Mouse (Mus musculus) regulatory T cell (primary cell): Measurements from ENCODE around the gene Ankrd44.

Experiments used
- in situ Hi-C: fragments of 300-600 bp; cut with MboI, MseI; formaldehyde crosslinking; loops from one replicate; pipeline ENCODE4 v1.15.1; 2025; ENCODE audit warnings: high pct_unique_total_duplicates

The Ankrd44 gene

DNA sequence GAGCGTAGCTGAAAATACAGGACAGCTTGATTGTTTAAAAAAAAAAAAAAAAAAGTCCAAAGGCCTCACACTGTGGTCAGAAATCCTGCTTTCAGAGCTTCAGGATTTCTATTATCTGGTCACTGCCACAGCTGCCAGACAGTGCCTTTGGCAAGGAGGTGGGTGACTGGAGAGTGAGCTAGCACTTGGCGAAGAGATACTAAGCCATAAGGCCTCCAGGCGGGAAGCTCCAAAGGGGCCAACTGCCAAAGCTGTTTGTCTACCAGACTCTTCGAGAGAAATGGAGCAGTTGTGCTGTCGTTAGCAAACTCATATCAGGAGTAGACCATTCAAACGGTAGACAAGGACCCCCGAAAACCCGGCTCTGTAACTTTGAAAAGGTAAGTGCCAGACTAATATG is 3.5 kb downstream of the Ankrd44 start:
- in situ Hi-C loops: no loop called here

DNA sequence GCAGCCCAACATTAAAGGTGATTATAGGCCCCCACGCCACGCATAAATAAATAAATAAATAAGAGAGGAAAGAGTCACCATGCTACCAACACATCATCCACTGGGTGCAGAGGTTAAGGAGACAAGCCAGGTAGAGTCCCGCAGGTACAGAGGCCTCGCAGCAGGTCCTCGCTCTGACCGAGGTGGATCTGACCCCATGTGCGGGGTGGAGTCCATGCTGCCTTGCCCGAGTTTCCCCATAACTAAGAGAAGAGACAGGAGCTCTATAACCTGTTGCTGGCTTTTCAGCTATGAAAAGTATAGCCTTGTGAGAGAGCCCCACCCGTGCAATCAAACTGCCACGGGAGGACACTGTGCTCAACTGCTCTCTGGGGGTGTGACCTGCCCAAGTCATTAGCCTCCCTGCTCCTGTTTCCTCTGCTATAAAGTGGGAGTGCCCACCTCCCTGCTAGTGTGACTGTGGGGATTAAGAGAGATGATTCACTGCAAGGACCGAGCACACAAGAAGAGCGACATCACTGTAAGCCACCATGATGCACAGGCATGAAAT is 4.1 kb downstream of the Ankrd44 start:
- in situ Hi-C loops: no loop called here

DNA sequence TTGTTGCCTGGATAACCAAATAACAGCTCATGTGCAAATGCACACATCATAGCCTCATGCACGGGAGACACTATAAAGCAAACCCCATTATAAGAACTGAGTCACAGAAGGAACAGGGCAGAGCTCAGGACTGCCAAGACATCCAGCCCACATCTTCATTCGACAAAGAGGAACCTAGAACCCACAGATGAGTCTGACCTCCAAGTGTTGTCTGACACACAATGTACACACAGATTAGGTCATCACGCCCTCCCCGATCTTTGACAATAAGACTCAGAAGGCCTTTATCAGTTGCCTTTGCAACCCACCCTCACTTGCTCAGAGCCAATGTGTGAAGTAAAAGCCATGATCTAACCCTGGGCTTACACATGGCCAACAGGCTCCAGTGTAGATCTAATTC is 6.1 kb downstream of the Ankrd44 start:
- in situ Hi-C loops: no loop called here

DNA sequence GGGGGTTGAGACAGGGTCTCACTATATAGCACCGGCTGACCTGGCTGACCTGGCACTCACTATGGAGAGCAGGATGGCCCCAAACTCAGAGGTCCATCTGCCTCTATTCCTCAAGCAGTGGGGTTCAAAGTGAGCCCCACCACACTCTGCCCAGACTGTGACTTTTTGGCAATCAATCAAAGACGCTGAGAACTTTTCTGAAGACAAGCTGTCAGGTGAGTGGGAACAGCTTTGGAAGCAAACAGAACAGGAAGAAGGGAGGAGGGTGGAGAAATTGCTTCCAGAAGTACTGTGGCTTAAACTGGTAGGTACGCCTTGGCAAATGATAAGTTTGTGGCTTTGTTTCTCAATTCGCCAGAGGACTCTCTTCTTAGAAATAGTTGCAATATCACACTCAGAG is 9.7 kb downstream of the Ankrd44 start:
- in situ Hi-C loops: no loop called here

DNA sequence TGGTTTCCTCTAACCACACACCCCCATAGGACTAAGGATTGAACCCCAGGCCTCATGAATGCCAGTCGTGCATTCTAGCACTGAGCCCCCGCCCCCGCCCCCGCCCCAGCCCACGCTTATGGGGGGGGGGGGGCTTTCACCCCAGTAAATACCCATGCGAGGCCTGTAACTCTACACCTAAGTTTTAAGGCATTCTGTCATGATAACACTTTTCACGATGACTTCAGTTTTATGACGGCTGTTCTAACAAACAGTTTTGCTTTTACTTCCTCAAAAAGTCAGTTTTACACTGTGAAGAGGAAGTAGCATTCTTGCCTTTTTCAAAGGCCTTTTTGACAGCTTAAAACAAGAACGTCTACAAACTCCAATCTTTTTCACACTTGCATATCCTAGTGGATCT is 11.8 kb downstream of the Ankrd44 start:
- in situ Hi-C loops: no loop called here

DNA sequence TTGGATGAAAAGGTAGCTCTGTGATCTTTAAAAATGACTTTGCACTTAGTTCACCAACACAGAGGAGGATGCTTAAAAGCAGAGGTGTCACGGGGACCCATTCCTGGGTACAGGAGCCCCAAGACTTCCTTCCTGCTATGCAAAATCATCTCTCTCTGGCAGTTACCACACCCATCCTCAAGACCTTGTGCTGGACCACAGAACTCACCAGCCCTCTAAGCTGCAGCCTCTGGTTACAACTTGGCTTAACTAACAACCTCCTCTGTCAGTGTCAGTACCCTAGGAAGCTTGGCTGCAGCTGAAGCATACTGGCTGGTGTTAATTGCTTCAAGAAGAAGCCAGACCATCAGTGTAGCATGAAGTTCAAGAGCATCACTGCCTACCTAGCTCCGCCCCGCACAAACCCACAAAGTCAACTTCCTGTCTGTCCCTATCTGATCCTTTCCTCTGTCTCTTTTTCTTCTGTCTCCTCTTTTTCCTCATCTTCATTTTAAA is 12.8 kb downstream of the Ankrd44 start:
- in situ Hi-C loops: no loop called here

DNA sequence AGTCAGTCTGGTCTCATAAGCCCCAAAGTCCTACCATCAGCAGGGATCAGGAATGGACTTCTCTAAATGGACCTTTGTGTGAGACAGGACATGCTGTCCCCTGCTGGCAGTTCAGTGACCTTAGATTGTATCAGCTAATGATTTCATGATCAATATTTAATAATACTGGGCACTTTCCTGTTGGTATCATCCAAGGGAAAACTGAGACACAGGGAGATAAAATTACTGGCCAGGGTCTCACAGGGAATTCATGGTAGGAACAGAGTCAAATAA is 13.2 kb downstream of the Ankrd44 start:
- in situ Hi-C loops: no loop called here

DNA sequence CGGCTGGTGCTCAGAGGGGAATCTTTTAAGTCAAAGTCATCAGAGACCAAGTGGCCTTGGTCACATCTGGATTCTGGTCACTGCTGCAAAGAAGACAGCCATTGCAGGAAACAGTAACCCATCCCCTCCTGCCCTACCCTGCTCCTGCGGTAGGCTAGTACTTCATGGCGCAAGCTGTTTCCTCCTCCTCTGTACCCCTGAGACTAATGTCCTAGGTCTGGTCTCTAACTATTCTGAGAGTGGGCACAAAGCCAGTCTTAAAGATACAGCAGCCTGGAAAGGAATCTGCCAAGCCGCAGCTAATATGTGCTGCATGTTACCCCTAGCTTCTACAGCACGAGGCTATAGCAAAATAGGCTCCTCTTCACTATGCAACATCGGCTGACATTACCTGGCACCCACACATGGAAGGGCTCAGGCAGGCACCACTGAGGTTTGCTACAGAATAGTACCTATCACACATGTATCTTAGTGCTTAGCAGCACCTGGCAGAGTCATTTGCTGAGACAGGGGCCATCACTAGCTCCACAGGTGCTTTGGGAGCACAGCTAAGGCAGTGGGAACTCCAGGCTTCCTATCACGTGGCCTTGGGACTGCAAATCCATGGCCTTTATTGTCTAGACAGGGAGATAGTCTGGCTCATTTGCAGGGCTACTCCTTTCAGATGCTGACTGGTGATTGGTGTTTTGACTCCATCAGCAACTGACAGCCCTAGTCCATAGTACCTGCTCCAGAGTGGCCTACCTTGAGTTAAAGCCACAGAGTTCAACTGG is 13.7 kb downstream of the Ankrd44 start:
- in situ Hi-C loops: no loop called here

DNA sequence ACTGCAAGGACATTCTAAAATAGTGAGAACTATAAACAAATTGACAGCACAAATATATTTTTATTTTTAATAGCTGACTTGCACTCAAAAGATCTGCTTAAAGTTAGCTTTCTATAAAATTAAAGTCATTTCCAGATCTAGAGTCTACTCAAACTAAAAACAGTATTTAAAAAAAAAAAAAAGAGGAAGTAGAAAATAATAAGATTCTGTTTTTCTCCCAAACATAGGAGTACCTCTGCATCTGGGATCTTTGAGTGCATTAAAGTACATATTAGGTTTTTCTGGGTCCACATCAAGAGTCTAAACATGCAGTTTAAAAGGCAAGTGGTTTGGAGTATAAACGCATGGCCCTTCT is 15.0 kb downstream of the Ankrd44 start:
- in situ Hi-C loops: no loop called here

DNA sequence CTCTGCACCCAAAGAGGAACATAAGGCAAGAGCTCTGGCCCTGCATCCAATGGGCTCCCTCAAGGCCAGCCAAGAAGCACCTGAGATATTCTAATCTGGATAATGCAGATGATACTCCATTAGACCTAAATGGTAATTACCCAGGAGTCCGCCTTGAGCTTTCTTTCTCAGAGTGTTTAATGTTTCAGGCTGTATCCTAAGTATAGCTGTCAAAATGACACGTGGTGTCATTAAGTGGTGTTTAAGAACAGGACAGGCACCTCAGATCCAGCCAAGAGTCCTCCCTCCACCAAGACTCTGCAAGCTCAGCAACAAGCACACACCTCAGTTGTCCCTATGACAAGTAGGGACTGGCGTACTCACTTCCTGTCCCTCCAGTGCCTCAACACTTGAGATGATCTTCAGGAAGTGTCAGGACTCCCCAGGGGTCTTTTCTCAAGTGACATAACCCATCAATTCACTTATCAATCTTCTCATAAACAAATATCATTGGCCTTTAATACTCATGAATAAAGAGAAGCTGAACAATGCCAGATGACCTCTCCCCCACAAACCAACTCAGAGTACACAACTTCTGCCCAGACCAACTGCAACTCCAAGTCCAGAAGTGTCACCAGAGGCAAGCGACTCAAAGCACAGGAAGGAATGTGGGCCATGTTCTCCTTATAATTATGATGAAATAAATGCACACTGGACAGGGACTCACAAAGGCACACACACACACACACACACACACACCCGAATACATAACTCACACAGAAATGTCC is 15.5 kb downstream of the Ankrd44 start:
- in situ Hi-C loops: no loop called here

DNA sequence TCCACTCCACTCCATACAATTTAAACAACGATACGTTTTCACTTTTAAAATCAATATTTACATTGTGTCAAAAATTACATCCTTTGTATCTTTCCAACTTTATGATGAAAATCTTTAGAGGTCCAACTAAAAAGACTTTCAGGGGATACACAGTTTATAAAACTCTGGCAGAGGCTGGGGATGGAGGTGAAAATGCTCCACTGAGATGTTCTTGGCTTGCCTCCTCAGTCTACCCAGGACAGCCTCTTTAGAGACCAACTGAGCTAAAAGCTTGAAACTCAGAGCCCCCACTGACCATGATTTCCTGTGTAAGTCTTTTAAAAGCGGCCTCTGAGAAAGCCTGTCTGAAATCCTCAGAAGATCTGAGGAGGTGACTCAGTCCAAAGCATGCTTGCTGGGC is 17.4 kb downstream of the Ankrd44 start:
- in situ Hi-C loops: no loop called here

DNA sequence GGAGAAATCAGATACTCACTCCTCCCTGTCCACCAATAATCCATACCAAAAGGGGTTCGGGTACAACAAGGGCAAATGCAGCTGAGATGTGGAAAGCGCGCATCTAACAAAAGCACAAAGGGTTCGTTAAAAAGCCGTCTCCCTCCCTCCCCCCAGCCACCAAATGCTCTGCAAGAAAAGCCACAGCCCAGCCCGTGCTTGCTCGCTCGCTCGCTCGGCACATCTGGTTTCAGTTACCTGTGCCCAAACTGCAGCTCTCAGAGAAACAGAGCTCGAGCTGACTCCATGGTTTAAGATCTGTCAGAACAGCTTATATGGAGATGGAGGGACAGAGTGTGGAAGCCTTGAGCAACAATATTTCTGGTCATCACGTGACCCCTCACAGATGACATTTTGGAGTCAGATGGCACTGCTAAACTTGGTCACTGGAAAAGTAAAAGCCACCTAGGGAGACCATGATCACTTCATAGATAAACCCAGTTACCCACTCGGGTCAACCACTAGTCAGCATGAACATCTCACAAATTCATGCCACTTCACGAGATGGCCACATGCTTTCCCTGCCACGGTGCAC is 19.0 kb downstream of the Ankrd44 start:
- in situ Hi-C loops: no loop called here

DNA sequence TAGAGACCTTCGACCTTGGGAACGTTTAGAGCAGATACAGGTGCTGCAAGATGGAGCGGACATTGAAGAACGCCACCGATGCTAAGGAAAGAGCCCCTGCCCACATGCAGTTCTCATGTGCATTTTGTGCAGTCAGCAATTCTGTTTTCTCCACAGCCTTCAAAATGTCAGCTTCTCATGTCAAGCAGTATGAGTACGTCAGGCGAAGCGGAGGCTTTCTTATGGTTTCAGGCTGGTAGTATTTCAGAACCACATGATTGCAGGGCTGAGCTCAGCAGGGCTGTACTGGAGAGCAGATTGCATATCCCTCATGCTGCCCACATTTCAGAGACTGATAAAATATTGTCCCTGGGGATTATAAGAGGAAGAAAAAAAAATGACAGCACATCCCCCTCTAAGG is 19.9 kb downstream of the Ankrd44 start:
- in situ Hi-C loops: no loop called here

DNA sequence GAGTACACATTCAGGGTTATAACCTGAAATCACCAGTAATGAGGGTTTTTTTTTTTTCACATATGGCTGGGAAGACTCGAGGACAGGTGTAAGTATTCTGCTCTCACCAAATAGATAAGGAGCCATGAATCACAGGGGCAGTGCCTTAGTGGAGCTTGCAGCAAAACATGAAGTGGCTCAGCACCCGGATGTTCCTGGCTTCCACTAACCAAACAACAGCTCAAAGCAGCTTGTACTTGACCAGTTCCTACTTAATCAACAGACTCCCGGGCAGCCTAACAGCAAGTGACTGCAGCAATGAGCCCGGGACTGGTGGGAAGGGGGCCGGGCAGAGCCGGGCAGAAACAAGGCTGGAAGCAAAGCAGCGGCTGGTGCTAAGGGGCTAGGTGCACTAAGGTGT is 20.6 kb downstream of the Ankrd44 start:
- in situ Hi-C loops: no loop called here

DNA sequence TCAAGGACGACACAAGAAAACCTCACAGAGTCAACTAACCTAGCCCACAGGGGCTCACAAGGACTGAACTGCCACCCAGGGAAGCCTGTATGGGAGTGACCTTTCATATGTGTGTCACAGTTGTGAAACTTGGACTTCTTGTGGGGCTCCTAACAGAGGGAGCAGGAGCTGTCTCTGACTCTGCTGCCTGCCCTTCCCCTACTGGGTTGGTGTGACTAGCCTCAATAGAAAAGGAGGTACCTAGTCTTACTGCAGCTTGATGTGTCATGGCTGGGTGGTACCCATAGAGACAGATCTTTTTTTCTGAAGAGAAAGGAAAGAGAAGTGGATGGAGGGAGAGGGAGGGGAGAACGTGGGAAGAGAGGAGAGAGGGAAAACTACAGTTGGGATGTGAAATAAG is 22.0 kb downstream of the Ankrd44 start:
- in situ Hi-C loops: loop anchor here (5.0 kb wide), 1 partner anchor 37 kb away; no protein-coding TSS in a partner anchor

DNA sequence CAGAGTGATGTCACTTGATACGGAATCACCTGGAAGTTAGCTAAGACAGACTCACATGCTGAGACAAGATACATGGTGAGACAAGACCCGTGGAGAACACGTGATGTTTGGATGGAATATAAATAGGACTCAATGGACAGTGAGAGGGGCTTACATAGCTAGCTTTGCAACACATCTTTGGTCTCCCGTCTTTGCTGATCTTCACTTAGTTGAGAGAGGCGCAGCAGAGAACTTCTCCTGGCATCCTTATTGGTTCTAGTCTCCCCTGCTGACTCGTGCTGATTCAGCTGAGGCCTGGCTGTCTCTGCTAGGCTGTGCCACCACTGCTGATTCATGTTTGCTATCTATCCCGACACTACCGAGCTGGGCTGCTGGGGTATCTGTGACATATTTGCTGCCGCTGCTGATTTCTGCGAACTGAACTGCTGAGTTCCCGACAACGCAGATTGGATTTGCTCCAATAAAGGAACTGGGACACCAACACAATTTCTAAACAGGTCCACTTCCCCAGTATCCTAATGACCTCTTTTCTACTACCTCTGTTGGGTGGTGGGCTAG is 23.4 kb downstream of the Ankrd44 start:
- in situ Hi-C loops: loop anchor here (5.0 kb wide), 1 partner anchor 35 kb away; no protein-coding TSS in a partner anchor

DNA sequence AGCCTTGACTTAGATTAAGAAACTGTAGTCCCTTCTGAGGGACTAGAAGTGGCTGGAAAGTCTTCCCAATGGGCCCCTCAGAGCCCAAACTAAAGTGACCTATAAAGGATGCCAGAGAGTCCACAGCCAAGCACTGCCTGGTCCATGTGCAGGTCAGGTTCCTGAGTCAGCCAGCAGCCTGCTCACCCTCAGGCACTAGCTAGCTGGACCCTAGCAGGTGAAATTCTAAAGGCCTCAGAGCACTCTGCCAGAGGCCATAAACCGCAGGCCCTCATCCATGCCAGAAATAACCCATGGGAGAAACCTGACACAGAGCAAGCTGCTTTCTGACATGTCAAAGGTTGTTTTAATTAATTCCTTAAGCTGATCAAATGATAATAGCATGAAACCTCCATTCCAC is 25.1 kb downstream of the Ankrd44 start:
- in situ Hi-C loops: loop anchor here (5.0 kb wide), 1 partner anchor 34 kb away; no protein-coding TSS in a partner anchor

DNA sequence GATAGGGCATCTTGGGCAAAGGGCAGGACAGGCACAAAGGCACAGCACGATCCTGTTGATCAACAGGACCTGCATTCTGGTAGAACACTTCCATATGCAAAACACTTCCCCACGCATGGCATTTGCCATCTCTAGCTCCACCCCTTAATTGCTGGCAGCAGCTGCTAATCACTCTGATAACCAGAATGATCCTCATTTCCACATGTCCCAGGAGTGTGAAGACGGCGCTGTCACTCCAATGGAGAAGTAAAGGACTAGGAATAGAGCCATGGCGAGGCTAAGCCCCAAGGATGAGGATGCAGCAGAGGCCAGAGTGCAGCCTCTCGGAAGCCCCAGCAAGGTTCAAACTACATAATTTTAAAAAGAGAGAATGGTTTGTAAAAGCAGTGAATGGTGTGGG is 26.9 kb downstream of the Ankrd44 start:
- in situ Hi-C loops: no loop called here

DNA sequence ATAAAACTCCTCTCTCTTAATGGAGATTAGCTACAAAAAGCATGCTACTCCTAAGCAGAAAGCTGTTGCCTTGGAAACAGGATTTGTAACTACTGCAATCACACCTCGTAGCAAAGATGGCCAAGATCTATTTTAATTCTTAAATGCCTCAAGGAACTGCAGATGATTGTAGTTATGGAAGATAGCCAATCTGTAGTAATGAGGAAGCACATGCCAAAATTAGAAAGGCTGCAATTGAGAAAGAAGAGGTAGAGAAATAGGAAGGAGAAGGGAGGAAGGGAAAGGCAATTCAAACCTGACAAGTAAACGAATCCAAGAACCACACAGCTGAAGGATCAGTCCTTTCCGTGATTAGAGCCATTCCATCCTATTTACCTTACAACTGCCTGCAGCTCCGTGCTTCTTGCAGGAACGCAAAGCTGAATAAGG is 27.5 kb downstream of the Ankrd44 start:
- in situ Hi-C loops: no loop called here

DNA sequence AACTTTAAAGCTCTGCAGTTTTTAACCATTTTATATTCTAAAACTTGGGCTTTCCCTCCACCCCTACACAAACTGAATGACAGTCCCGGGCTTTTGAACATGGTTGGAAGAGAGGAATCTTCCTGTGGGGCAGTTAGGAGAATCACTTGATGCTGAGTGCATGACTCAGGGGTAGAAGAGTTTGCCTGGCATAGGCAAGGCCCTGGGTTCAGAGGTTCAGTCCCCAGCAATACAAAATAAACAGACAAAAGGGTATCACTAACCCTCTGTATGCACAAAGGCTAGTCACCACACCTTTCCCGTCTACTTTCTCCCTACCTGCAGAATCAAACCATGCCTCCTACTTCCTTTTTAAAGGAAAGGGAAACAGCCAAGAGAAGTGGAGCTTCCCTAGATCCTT is 28.5 kb downstream of the Ankrd44 start:
- in situ Hi-C loops: no loop called here

DNA sequence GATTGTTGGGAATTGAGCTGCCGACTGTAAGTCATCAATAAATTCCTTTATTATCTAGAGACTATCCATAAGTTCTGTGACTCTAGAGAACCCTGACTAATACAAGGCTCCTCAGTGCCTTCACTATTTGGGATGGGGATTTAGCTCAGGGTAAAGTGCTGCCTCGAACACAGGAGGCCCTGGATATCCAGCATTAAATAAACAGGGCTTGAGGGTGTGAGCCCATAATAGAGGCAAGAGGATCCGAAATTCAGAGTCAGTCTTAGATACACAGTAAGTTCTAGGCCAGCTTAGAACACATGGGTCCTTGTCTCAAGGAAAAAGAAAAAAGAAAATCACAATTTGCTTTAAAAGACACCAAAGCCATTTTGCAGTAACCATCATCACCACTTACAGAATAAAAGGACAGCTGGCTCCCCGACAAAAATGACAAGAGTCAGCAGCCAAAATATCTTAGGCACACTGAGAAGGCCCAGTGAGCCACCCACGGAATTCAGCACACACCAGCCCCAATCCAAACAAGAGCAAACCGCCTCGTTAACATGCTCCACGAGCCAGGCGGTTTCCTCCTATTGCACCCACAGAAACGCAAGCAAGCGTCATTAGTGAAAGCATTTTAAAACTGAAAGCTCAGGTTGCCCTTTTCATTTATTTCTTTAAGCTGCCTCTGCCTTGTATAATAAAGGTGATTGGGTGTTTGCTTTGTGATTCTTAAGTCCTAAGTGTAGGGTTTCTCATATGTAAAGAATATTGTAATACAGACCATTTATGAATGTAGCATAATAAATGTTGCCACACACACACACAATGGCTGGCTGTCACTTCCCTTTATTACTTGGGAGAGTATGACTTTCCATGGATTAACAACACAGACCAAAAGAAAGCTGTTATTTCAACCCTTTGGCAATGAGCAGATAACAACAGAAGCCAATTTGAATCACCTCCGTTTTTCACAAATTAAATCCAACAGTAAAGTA is 29.8 kb downstream of the Ankrd44 start:
- in situ Hi-C loops: no loop called here
